ENCODE assay signal across 26 mouse cellular contexts in the genomic region with DNA sequence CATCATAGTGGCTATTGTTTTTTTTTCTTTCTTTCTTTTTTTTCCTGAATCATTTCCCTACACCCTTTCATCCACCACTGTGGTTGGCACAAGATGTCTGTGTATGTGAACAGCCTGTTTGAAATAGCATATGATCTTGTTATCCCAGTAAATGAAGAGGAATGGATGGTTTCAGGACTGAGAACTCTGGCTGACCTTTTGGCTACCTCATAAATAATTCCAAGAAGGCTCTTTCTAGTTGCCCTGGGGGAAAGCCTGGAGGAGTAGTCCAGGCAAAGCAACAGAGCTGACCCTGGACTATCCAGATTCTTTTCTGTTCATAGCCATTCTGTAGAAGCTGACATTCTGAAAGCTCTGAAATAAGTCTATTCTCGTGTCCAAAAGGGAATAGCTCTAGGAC.
DNase-seq lines count a peak whose midpoint lies in the region; ATAC-seq and TF ChIP-seq lines count a peak whose summit lies in the region.
"Had no signal": no experiment of that assay in that cellular context is flagged by ENCODE, and none has a peak within 500 bp of the region (broad histone marks: within the 10 kb centered on the region; RNA-seq: fewer than 3 reads in every experiment).

No protein-coding gene starts in this region.

- 44% methylated on average over 1 of the region's 1 CpGs for WGBS in intestine, embryonic 15.5 days
- WGBS in intestine, postnatal 0 days: 76% methylated on average over 1 of the region's 1 CpGs
- WGBS in kidney, embryonic 16.5 days: 16% methylated on average over 1 of the region's 1 CpGs

- ATAC-seq in intestine, embryonic 15.5 days: peak; percentile 20; the same call in 1 of the 2 replicates
- no peak for ATAC-seq in intestine, postnatal 0 days
- ATAC-seq in kidney, embryonic 16.5 days (ENCODE audit: low FRiP score, low TSS enrichment): peak; percentile 57
- ATAC-seq: forebrain, embryonic 16.5 days; hindbrain, postnatal 0 days; intestine, embryonic 16.5 days had no signal

- no peaks in the 10 kb centered on the region; the same call in 1 of the 2 replicates for H3K4me1 ChIP-seq in intestine, embryonic 15.5 days (replicated peaks)
- H3K4me1 ChIP-seq in intestine, postnatal 0 days (replicated peaks; ENCODE audit: control insufficient read depth, insufficient read depth, low read length): no peaks in the 10 kb centered on the region
- peaks cover 12% of the 10 kb centered on the region; the same call in 1 of the 2 replicates for H3K4me1 ChIP-seq in kidney, embryonic 16.5 days (ENCODE audit: insufficient read depth, low read length)
- H3K4me1 ChIP-seq: hindbrain, embryonic 12.5 days; lung, embryonic 15.5 days; neural tube, embryonic 13.5 days had no signal

- H3K36me3 ChIP-seq in intestine, embryonic 15.5 days: no peaks in the 10 kb centered on the region
- H3K36me3 ChIP-seq in intestine, postnatal 0 days (ENCODE audit: control insufficient read depth, insufficient read depth): no peaks in the 10 kb centered on the region
- H3K36me3 ChIP-seq in kidney, embryonic 16.5 days (ENCODE audit: insufficient read depth, low read length): no peaks in the 10 kb centered on the region
- H3K36me3 ChIP-seq: hindbrain, embryonic 12.5 days; limb, embryonic 12.5 days; lung, embryonic 15.5 days; neural tube, embryonic 13.5 days had no signal

- TF ChIP-seq CTCF in intestine, postnatal 0 days (IDR thresholded peaks at IDR 0.05; ENCODE audit: low read depth): no peak

- H3K4me2 ChIP-seq in intestine, embryonic 15.5 days (replicated peaks): no peak overlapping the region
- H3K4me2 ChIP-seq in intestine, postnatal 0 days (replicated peaks; ENCODE audit: low read depth): no peak overlapping the region
- no peak overlapping the region for H3K4me2 ChIP-seq in kidney, embryonic 16.5 days (replicated peaks; ENCODE audit: low read depth, low read length)
- H3K4me2 ChIP-seq: heart, embryonic 11.5 days; hindbrain, embryonic 12.5 days; limb, embryonic 12.5 days; lung, embryonic 15.5 days; midbrain, embryonic 11.5 days; neural tube, embryonic 13.5 days had no signal

- no peaks in the 10 kb centered on the region for H3K9me3 ChIP-seq in intestine, embryonic 15.5 days
- no peaks in the 10 kb centered on the region for H3K9me3 ChIP-seq in intestine, postnatal 0 days (ENCODE audit: control insufficient read depth)
- H3K9me3 ChIP-seq in kidney, embryonic 16.5 days (ENCODE audit: low read length): no peaks in the 10 kb centered on the region
- H3K9me3 ChIP-seq: hindbrain, embryonic 12.5 days; limb, embryonic 12.5 days; lung, embryonic 15.5 days; neural tube, embryonic 13.5 days had no signal

- no peak overlapping the region for H3K27ac ChIP-seq in intestine, embryonic 15.5 days
- H3K27ac ChIP-seq in intestine, postnatal 0 days (ENCODE audit: low read depth, low read length): no peak overlapping the region
- H3K27ac ChIP-seq in kidney, embryonic 16.5 days (ENCODE audit: low read length): no peak overlapping the region
- H3K27ac ChIP-seq: gastrocnemius, adult 2 months; hindbrain, embryonic 12.5 days; hindbrain, postnatal 0 days; limb, embryonic 12.5 days; lung, embryonic 15.5 days; neural tube, embryonic 13.5 days had no signal

- no peak for DNase-seq in kidney, postnatal 36 days
- DNase-seq in NIH3T3 (ENCODE audit: low read depth): peak; percentile 63
- DNase-seq in skeletal muscle tissue, adult 2 months (ENCODE audit: low read depth, low spot score): peak; percentile 24
- DNase-seq in left cerebral cortex, adult 9 months (ENCODE audit: low spot score in 2 of 2): no peak
- DNase-seq: adrenal gland, postnatal 10 days; cerebellum, adult 9-10 months; gastrocnemius, adult 2 months; gastrocnemius, postnatal 36 days; heart, adult 18-20 months; heart, postnatal 36 days; right cerebral cortex, postnatal 4 days; thymus, adult 2 months; thymus, postnatal 36 days had no signal

- H3K9ac ChIP-seq in intestine, embryonic 15.5 days: no peak overlapping the region
- H3K9ac ChIP-seq in intestine, postnatal 0 days (ENCODE audit: low read depth, low read length): no peak overlapping the region
- H3K9ac ChIP-seq in kidney, embryonic 16.5 days (replicated peaks; ENCODE audit: low read length): no peak overlapping the region
- H3K9ac ChIP-seq: hindbrain, embryonic 12.5 days; limb, embryonic 12.5 days; lung, embryonic 15.5 days; neural tube, embryonic 13.5 days had no signal

- no peaks in the 10 kb centered on the region for H3K27me3 ChIP-seq in intestine, embryonic 15.5 days (replicated peaks)
- no peaks in the 10 kb centered on the region for H3K27me3 ChIP-seq in intestine, postnatal 0 days (replicated peaks; ENCODE audit: control insufficient read depth, insufficient read depth, low read length)
- H3K27me3 ChIP-seq in kidney, embryonic 16.5 days (ENCODE audit: insufficient read depth, low read length): no peaks in the 10 kb centered on the region
- H3K27me3 ChIP-seq: hindbrain, embryonic 12.5 days; limb, embryonic 12.5 days; lung, embryonic 15.5 days; neural tube, embryonic 13.5 days had no signal

- no peak overlapping the region for H3K4me3 ChIP-seq in intestine, embryonic 15.5 days (replicated peaks)
- no peak overlapping the region for H3K4me3 ChIP-seq in intestine, postnatal 0 days (ENCODE audit: low read depth, low read length)
- no peak overlapping the region for H3K4me3 ChIP-seq in kidney, embryonic 16.5 days (ENCODE audit: low read length)
- H3K4me3 ChIP-seq: erythroblast, embryonic 14.5 days; gastrocnemius, adult 2 months; hindbrain, embryonic 12.5 days; limb, embryonic 12.5 days; lung, embryonic 15.5 days; neural tube, embryonic 13.5 days had no signal

Comparison
In these comparisons a context has a peak if more than half of its experiments do, and no peak if none do; other contexts are left out.
1. DNase-seq: peak in NIH3T3 (single experiment) and skeletal muscle tissue, adult 2 months (single experiment); none in kidney, postnatal 36 days (0 of 2) and left cerebral cortex, adult 9 months (0 of 2).